Mouse (Mus musculus) kidney, postnatal 25 days (tissue): ENCODE measurements around the gene Trim37.
"Not testable (repeated sequence)": the region's sequence is repeated elsewhere in the genome, so short reads cannot be mapped to it uniquely, and the experiment has no call there.

Experiments used
- DNase-seq, 2 experiments: peaks; one replicate each; pipeline ENCODE4 v3.0.0; 2021; ENCODE audit warnings: mixed read lengths in 2 of 2

Trim37 gene

DNA sequence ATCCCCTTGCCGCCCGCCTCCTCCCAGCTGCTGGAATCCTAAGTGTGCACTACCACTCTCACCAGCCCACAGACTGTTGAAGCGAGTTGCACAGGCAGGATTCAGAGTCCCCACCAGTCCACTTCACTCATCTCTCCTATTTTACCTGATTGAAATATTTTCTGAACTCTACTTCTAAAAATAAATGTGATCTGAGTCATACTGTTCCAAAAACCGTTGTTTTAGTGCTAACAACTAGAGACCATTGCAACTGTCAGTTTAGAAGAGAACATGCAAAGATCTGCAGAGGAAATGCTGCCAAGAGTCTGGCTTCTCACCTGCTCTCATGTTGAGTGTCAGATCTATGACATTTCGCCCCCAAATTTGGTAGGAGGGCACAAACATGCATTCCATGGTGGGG is 106.5 kb downstream of the Trim37 start:
- DNase-seq: no peak

DNA sequence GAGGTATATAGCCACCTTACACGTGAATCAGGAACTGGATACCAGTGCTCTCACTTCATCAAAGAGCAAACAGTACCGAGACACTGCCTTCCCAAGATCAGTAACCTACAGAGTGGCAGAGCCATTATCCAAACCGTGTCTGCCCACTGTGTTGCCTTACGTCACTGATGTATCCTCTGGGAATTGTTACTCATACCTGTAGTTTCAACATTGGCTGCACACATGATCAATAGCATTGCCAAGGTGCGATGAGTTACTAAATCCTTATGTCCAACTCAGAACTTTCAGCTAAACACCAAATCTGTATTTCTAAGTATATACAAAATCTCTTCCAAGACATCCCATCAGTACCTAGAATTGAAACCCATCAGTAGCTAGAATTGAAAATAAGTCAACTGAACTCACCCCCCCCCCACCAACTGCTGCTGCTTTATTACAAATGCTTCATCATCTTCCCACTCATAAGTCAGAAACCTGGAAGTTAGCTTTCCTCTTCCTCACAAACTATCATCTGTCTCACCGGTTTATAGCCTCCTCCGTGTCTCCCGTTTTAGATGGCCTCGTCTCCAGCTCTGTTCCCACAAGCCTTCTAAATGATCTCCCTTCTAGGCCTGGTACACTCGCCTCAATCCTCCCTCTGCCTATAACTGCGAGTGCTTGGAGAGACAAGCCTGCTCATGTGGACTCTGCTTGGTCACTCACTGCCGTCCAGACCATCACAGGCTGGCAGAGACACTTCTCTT is 108.0 kb downstream of the Trim37 start:
- DNase-seq: no peak

DNA sequence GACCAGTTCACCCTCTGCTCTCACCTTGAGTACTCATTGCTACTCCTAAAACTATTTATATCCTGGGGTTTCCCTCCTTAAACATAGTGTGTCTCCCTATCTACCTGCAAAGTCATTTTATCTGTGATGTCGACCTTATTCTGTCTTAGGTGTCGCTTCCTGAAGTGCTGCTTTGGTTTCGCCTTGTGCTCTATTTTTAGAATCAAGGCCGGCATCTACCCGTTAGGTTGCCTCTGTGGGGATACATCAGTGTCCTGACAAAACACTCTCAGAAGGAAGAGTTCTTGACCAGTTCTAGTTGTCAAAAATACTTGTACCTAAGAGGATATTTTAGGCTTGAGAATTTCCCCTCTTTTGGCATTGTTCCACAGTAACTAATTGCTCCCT is 108.6 kb downstream of the Trim37 start:
- no peak for DNase-seq

DNA sequence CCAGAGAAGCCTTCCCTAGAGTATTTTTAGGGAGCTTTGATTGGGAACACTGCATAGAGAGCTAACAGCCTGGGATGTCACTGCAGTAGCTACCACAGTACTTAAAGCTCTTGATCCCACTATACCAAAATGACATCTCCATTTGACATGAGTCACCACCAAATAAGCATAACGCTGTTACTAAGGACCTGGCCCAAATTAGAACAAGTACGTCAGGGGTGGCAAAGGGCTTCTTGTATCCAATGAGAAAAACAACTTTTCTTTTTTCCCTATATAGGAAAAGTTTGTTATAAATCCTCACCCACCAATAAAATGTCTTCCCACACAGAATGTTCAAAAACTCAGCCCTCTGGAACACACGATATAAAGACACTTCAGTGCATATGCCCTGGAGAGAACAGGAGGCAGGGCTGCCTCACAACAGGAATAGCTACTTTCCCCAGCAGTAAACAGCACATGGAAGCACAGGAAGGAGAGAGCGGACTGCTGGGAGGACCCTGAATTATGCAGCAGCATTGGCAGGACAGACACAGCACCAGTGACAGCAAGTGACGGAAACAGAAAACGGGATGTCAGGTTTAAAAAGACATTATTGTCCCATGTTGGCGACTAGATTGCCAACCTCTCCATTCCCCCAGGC is 112.1 kb downstream of the Trim37 start:
- no peak for DNase-seq

DNA sequence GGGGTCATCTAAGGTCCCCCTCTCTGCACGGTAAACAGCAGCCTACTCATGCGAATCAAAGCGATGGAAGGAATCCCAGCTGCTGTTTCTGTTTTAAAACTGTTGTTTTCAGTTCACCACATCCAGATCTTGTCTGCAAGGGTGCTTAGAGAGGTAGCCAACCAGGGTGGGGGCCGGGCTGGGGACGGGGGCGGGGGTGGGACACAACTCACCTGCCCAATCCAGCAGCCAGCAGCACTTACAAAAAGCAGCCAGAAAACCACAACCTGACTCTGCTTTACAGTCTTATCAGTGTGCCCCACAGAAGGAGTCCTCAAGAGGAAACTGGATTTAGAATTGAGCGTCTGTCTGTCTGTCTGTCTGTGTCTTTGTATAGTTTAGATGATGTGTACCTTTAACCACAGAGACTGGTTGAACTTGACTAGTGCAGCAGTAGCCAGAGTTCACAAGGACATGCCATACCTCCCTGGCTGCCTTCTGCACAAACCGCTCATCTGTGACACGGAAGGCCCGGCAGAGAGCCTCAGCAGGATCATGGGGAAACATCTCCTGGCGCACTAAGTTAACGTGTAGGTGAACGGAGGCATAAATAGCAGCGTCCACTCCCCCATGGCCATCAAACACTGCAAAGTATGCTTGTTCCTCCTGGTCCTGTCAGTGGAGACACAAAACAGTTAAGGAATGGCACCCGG is 113.4 kb downstream of the Trim37 start:
- DNase-seq: peak; percentile 23 to 58

DNA sequence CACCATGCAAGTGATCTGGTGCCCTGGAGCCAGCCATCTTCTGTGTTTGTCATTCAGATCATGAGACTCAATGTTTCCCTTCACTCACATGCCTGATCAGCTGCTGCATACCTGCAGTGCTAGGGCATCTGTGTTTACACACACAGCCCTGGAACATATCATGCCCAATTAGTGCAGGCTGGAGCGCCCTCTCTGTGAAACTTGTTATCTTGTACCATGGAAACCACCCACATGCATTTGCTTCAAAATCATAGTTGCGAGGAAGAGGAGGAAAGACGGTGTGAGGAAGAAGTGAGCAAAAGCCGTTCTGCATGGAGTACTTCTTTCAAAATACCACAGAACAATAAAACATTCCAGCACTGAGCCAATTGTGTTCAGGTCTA is 113.9 kb downstream of the Trim37 start:
- DNase-seq: no peak

DNA sequence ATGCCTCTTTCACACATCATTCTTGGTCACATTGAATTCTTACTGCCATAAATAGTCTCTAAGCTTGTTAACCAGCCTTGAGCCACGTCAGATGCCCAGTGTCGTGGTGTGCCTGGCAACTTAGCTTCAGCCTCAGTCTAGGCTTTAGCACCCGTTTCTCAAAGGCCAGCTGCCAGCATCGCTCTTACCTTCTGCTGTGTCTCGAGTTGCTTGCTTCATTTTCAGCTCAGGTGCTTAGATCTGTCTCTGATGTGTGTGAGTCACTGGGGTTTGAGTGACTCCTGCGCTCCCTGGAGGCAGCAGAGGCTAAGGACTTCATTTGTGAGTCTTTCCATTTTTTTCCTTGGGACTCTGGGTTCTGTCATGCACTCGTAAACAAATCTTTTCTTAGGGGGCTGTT is 114.4 kb downstream of the Trim37 start:
- no peak for DNase-seq

DNA sequence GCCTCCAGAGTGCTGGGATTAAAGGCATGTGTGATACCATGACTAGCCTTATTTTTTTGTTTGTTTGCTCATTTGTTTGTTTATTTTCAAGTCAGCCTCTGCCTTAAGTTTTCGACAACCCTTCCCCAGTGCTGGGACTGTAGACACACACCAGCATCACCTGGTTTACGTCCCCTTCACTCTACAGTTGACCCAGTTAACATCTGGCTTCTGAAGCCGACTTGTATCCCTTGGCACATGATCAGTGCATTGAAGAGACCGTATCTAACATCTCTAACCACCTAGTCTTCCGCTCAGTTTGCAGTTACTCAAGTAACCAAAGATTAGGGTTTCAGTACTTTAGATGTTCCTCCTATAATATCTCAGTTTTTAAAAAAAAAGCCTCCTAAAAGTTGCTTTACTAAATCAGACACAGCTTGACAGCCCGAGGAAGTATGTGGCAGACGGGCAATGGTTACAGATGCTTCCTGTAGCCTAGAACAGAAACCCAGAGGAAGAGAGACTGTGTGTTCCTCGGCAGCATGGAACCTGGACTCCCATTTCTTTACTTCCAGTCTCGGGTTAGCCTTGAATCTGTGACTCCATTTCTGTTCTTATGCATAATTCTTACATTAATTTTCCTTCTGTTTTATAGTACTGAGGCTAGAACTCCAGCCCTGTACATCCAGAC is 118.4 kb downstream of the Trim37 start:
- DNase-seq: no peak

DNA sequence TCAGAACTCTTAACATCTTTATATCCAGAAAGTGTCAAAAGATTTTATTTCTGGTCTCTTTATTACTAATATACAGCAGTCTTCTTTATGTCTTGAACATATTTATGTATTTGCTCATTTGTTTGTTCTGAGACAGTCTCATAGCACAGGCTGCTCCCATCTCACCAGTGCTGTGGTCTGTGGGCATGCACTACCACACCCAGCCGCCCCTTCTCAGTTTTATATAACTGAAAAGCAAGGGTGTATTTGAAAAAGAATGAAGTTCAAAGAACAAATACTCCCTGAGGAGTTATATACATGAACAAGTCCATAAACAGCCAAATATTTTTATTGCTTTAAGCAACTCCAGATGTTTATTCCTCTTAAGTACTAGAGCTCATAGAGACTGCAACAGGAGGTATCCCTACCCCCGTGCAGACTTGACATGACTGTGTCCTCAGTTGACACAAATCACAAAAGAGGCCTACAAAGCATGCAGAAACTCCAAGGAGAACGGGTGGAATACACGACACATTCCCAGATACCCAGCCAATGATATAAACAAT is 119.3 kb downstream of the Trim37 start:
- DNase-seq: no peak

DNA sequence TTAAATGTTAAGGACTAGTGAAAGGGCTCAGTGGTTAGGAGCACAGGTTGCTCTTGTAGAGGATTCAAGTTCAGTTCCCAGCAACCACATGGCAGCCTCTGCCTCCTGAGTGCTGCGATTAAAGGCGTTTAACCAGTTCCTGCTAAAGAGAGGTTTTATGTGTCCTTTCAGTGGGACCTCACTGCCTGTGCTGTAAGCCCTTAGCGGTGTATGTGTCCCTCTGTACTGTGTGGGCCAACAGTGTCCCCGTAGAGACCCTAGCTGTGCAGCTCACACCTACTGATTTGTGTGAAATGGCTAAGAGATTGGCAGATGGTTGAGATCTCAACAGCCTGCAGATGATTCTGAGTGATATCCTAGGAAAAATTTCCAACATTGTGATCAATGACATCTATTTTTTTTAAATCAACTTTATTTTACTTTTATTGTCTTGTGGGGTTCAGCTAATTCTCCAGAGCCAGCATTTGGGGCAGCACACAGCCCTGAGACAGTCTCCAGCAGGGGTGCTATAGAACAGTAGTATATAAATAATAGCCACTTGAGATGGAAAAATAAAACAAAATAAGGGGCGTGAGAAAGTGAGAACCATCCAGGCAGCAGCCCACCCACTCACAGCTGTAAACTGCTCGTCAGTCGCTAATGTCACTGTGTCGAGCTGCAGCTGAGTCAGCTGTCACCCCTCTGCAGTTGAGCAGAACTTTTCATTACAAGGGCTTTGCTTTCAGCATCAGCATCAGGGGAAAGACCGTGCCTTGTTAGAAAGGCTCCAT is 120.0 kb downstream of the Trim37 start:
- DNase-seq: no peak

DNA sequence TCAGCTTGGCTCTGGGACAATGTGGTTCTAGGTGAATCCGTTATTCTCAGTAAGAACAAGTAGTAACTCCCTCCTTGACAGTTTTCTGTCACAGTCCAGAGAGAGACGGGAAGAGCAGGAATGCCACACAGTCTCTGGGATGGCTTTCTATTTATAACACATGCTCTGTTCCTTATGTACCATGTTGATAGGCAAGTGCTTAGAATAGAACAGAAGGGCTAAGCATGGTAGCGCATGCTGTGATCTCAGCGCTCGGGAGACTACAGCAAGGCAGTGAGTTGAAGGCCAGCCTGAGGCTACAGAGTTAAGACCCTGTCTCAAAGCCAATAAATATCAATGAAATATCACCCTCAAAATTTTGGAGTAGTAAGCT is 120.6 kb downstream of the Trim37 start:
- no peak for DNase-seq

DNA sequence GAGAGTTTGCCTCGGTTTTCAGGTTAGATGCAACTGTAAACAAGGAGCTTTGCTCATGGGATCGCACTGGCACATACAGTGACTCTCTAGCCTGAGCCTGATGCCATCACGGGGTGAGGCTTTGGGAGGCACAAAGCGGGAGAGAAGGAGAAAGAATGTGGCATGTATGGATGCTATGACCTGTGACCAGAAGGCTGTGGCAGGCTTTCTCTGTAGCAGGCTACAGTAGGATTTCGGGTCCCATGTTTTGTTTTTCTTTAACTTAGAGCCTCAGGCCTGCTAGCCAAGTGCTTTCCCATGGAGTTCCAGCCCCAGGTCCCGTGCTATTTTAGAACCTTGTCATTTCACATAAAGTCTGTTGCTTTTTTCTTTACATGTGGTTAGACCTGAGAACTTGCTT is 123.3 kb downstream of the Trim37 start:
- DNase-seq: no peak

DNA sequence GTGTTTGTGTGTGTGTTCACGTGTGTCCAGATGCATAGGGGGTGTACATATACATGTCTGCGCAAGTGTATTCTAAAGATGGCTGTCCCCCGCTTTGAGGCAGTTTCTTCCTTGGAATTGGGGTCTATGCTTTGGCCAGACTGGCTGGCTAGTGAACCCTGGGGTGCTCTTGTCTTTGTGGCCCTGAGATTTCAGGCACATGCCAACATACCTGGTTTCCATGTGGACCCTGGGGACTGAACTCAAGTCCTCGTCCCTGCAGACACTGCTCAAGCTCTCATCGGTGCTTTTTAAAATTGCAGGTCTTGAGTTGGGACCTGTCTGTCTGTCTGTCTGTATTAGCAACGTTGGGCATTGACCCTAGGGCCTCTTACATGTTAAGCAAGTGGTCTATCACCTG is 126.4 kb downstream of the Trim37 start:
- no peak for DNase-seq

DNA sequence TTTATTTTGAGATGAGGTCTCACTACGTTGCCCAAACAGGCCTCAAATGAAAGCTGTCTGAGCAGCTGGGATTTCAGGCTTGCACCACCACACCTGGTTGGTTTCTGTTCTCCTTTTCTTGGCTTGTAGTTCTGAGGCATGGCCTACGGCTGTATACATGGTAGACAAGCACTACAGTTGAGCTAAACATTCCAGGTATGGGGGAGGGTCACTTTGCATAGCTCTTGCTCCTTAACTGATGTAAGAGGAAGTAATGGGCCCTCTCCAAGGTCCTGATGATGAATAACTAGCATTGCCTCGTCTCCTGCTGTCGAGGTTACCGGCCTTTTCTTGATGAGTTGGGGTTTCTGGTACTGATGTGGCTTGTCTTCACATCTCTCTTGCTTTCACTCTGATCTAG is 127.3 kb downstream of the Trim37 start:
- no peak for DNase-seq

DNA sequence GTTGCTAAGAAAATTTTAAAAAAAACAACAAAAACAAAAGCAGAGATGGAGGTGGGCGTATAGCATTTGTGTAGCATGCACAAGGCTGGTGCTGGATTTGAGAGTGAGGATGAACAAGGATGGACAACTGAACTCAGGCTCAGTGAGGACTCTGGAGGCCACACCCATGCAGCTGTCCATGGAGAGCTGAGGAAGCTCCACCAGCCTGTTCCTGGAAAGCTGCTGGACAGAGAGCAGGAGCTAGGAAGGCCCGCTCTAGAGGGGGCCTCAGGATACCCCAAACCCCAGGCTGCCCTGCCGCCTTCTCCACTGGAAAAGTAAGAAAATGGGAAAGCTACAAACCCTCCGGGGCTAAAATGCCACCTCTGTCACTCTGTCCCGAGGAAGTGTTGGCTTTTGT is 130.4 kb downstream of the Trim37 start:
- no peak for DNase-seq

DNA sequence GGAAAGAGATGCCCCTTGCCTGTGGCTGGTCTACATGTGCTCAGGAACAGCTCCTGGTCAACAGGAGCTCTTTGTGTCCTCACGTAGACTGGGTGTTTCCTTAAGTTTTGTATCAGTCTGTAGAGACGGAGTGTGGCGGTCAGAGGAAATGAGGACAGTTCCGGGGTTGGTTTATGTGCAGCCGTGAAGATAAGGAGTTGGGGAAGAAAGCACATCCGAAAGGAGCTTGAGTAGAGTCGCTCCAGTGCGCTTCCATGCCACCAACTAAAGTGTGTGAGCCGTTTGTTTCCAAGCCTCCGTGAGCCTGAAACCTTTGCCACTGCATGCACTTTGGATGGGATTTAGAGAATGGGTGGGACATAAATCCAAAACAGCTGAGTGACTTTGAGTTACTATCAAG is 132.9 kb downstream of the Trim37 start:
- DNase-seq: no peak

DNA sequence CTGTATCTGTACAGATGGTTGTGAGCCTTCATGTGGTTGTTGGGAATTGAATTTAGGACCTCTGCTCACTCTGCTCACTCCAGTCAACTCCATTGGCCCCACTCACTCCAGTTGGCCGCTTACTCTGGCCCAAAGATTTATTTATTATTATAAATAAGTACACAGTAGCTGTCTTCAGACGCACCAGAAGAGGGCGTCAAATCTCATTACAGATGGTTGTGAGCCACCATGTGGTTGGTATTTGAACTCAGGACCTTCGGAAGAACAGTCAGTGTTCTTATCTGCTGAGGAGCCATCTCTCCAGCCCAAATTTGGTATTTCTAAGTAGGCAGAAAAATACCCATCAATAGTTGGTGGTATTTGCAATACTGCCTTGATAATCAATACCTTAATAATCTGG is 134.8 kb downstream of the Trim37 start:
- DNase-seq: not testable (repeated sequence)

DNA sequence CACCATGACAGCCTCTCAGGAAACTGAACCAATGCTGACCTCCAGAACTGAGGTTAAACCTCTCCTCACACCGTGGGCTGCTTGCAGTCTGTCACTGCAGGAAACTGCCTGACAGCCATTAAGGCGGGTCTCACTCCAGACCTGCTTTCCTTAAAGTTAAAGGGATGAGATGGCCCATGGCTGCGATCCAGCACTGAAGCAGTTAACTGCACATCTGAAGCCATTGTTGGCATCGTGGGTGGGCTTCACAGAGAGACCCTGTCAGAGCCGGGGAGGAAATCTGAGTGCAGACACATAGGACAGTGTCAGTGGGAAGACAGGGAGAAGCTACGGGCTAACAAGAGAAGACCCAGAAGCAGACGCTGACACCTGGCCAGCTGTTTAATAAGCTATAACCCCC is 137.1 kb downstream of the Trim37 start:
- no peak for DNase-seq

DNA sequence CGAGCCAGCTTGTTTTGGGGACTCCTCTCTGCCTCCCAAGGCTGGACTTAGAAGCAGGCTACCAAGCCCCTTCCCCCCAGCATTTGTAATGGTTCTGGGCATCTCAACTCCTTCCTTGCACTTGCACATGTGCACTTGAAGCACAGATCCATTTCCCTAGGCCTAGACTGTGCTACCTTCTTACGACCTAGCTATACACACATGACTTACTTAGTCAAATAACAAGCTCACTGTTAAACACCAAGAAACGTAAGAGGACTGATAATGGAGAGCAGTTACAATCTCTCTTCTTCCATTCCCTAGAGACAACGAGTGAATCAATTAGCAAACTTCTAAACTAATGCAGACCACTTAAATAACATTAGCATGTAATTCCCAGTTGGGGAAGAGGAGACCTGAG is 139.4 kb downstream of the Trim37 start:
- DNase-seq: no peak

DNA sequence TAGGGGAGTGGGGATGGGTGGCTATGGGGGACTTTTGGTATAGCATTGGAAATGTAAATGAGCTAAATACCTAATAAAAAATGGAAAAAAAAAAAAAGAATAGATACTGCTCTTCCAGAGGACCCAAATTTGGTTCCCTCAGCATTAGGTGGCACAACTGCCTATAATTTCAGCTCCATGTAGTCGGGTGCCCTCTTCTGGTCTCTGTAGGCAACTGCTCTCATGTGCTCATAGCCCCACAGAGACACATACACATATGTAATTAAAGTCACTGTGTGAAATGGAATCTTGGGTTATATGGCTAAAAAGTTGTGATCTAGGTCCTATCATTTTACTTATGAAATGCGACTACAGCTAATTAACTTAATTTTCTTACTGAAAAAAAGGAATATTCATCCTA is 141.9 kb downstream of the Trim37 start:
- DNase-seq: no peak
